Mouse (Mus musculus) brain, adult 2 months (tissue): ENCODE measurements at regions not wholly inside any gene's neighbourhood (a gene's known extent, or its start where the extent isn't known, plus 50 kb on each side); places are given as distances from the start of the nearest gene placed in this dataset.

ENCODE experiments used
- DNase-seq: peaks from one replicate; pipeline ENCODE4 v3.0.0; 2011; ENCODE audit warnings: low read depth, low spot score

- peak; percentile 90 for DNase-seq
These were observed 222.8 kb upstream of the 4931408C20Rik start for GRCm38 (mm10) chr1:26909926-26910665.

- peak; percentile 16 for DNase-seq
These were observed 215.0 kb upstream of the 4931408C20Rik start for GRCm38 (mm10) chr1:26902306-26902705.

- peak; percentile 65 for DNase-seq
These were observed 170.2 kb upstream of the 4931408C20Rik start for GRCm38 (mm10) chr1:26857433-26857832.

- DNase-seq = peak; percentile 59
These were observed 166.5 kb upstream of the 4931408C20Rik start for GRCm38 (mm10) chr1:26853802-26854201.

- DNase-seq = peak; percentile 1
These were observed 122.0 kb upstream of the 4931408C20Rik start for GRCm38 (mm10) chr1:26809259-26809658.

GRCm38 (mm10) chr1:26765076-26765475 lies 77.8 kb upstream of the 4931408C20Rik start:
- no peak for DNase-seq
